Mouse (Mus musculus): ENCODE results near the gene Nr2f2. TPM values are rescaled to one million over a fixed set of nuclear protein-coding genes. Genes with fewer than 3 reads are reported as not detected.

The Nr2f2 gene
- polyA plus RNA-seq, 1 experiment from 2014 or later, result 37.5 TPM

DNA sequence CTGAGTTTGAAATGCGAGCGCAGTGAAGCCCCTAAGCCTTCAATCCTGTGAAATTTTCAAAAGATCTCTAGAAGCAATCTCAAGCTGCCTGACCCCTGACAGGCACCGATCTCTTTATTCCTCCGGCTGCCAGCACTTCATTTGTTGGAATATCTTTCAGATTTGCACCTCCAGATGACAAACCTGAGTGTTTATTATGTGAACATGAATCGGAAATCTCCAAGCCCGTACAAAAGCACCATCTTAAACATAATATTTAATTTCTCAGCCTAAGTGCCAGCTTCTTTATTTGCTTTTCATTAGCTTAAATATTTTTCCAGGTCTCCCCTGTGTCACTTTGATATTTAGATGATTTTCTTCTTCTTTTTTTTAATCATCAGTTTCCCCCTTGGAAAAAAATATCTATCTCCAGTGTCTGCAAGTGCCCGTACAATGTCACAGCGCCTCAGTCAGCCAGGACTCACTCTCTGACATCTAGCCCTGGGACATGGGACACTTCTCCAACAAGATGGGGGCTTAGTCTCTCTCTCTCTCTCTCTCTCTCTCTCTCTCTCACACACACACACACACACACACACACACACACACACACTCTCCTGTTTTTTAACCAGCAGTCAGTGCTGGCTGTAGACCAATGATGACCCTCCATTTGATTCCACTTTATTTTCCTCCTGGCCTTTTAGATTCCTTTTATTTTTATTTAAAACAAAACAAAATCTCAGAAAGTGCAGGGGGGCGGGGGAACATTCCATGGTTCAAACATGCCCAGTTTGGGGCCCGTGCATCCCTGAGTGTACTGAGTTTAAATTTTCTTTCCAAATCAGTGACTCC lies 38.1 kb downstream of the Nr2f2 start:
- CTCF ChIA-PET, result no interaction called here
- no peaks in the 10 kb centered on the region for H3K27me3 ChIP-seq
- in situ Hi-C loops (cut with MboI; ENCODE audit: low pct_unique_long_range_greater_than_20kb), result no loop called here
- no peak for TF ChIP-seq CTCF (IDR thresholded peaks at IDR 0.05)
- DNase-seq (ENCODE audit: low read depth, low spot score), result no peak
- ATAC-seq, result no peak
- POLR2A ChIA-PET, result no interaction called here

GRCm38 (mm10) chr7:70327191-70327590 lies 39.3 kb downstream of the Nr2f2 start:
- DNase-seq (ENCODE audit: low read depth, low spot score), result no peak
- in situ Hi-C loops (cut with MboI; ENCODE audit: low pct_unique_long_range_greater_than_20kb), result no loop called here
- ATAC-seq, result no peak
- no peak for TF ChIP-seq CTCF (IDR thresholded peaks at IDR 0.05)
- H3K27me3 ChIP-seq, result no peaks in the 10 kb centered on the region
- ChIA-PET CTCF (interaction anchor here (1.5 kb wide), 1 partner anchor 12 kb away, joined by 3 read pairs; no protein-coding TSS in a partner anchor), POLR2A (no interaction called here)

- no peaks in the 10 kb centered on the region for H3K27me3 ChIP-seq
- DNase-seq (ENCODE audit: low read depth, low spot score) (no peak), ATAC-seq (no peak)
- POLR2A ChIA-PET, result no interaction called here
- CTCF ChIA-PET, result interaction anchor here (1.5 kb wide), 1 partner anchor 12 kb away, joined by 3 read pairs; no protein-coding TSS in a partner anchor
- in situ Hi-C loops (cut with MboI; ENCODE audit: low pct_unique_long_range_greater_than_20kb), result no loop called here
- TF ChIP-seq CTCF (IDR thresholded peaks at IDR 0.05), result no peak
These were observed 40.1 kb downstream of the Nr2f2 start for GRCm38 (mm10) chr7:70326176-70327035.

DNA sequence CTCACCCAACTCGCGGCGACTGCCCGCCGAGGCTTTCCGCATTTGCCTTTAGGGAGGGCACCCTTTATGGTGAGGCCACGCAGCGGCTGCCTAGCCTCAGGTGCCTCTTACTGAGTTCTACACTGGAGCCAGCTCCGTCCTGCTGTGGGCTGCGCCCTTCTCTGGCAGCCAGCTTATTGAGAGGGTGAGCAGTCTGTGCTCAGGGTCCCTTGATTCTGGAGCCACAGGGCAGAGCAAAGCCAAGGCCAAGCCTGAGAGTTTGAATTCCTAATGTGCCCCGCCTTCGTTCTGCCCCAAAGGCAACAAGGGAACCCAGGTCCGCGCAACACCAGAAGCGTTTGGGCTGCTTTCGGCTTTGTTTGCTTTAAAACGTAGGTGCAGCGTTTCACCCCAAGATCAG lies 41.2 kb downstream of the Nr2f2 start:
- no peak for ATAC-seq

DNA sequence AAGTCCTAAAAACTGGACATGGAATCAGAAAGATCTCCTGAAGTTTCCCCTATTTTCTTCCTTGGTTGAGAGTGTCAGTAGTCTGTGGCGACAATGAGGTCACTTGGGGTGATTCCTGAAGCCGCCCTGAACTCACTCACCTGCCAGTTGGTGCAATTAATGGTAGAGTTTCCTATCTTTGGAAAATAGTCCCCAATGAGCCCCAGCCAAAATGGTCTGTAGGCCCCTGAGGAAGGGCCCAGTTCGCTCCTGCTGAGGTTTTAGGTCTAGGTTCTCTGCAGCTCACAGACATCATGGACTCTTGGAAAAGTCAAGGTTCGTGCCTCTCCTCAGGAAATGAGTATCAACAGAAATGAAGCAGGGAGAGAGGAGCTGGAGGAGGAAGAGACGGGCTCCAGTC lies 42.0 kb downstream of the Nr2f2 start:
- no peaks in the 10 kb centered on the region for H3K27me3 ChIP-seq
- ATAC-seq (no peak), DNase-seq (ENCODE audit: low read depth, low spot score) (no peak)
- POLR2A ChIA-PET, result no interaction called here
- CTCF ChIA-PET, result no interaction called here
- no peak for TF ChIP-seq CTCF (IDR thresholded peaks at IDR 0.05)
- in situ Hi-C loops (cut with MboI; ENCODE audit: low pct_unique_long_range_greater_than_20kb), result no loop called here

More for the DNA sequence above, 41.2 kb downstream of the Nr2f2 start:
- in situ Hi-C loops (cut with MboI; ENCODE audit: low pct_unique_long_range_greater_than_20kb), result no loop called here
- CTCF ChIA-PET, result no interaction called here
- POLR2A ChIA-PET, result no interaction called here
- DNase-seq (ENCODE audit: low read depth, low spot score), result no peak
- TF ChIP-seq CTCF (IDR thresholded peaks at IDR 0.05), result no peak
- H3K27me3 ChIP-seq, result no peaks in the 10 kb centered on the region

DNA sequence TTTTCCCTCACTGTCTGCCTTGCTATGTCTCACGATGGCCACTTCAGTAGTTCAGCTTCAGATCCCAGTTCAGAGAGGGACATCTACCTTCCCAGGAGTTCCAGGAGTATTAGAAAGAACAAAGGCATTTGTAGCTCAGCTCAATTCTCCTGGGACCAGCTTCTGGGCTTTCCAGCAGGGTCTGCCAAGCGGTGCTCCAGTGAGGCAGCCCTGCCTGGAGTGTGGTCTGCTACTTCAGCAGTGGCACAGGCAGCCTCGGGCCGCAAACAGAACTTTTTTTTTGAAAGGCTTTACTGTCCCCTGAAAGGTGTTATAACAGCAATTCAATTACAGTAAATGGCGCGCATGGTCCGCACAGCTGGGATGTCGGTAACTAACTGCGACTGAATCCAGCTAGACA lies 42.5 kb downstream of the Nr2f2 start:
- CTCF ChIA-PET, result no interaction called here
- ATAC-seq (no peak), DNase-seq (ENCODE audit: low read depth, low spot score) (no peak)
- POLR2A ChIA-PET, result no interaction called here
- in situ Hi-C loops (cut with MboI; ENCODE audit: low pct_unique_long_range_greater_than_20kb), result no loop called here
- no peaks in the 10 kb centered on the region for H3K27me3 ChIP-seq
- TF ChIP-seq CTCF (IDR thresholded peaks at IDR 0.05), result no peak

DNA sequence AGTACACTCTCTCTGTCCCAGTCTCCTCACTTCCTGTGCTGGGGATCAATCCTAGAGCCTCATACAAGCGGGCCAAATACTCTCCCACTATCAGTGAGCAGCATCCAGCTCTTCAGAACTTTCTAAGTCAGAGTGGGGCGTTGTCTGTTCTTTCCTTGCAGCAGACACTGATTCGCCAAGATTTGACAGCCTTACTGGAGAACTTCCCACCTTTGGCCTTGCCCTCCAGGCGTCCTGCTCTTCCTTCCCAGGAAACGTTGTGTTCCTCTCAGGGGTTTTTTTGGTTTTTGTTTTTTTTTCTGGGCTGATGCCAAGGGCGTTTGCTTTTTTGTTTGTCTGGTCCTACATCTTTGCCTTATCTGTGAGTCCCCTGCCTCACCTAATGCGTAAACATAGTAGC lies 60.8 kb downstream of the Nr2f2 start:
- no peak for TF ChIP-seq CTCF (IDR thresholded peaks at IDR 0.05)
- ATAC-seq, result no peak
- ChIA-PET POLR2A (interaction anchor here (0.6 kb wide), 1 partner anchor 152 kb away, joined by 7 read pairs; no protein-coding TSS in a partner anchor), CTCF (interaction anchor here (1.8 kb wide), 1 partner anchor 13 kb away, joined by 4 read pairs; no protein-coding TSS in a partner anchor)
- in situ Hi-C loops (cut with MboI; ENCODE audit: low pct_unique_long_range_greater_than_20kb), result no loop called here
- DNase-seq (ENCODE audit: low read depth, low spot score), result no peak
- H3K27me3 ChIP-seq, result no peaks in the 10 kb centered on the region

DNA sequence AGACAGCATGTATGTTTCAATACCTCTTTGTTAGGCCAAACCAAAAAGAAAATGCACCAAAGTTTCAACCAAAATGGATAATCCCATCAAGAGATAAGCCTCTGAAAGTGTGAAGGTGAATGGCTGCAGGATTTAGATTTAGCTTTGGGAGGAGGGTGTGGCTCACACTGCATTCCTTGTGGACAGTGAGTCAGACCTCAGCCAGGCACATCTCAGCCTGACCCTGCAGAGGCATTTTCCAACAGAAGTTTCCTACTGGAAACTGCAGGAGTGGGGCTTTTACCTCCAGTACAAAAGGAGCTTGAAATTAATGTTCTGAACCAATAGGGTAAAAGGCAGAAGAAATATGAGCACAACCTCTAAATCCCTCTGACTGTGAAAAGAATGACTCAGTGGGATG lies 62.1 kb downstream of the Nr2f2 start:
- in situ Hi-C loops (cut with MboI; ENCODE audit: low pct_unique_long_range_greater_than_20kb), result no loop called here
- H3K27me3 ChIP-seq, result no peaks in the 10 kb centered on the region
- ChIA-PET POLR2A (no interaction called here), CTCF (interaction anchor here (1.8 kb wide), 1 partner anchor 14 kb away, joined by 4 read pairs; no protein-coding TSS in a partner anchor)
- ATAC-seq, result peak; percentile 99
- TF ChIP-seq CTCF (IDR thresholded peaks at IDR 0.05), result no peak
- peak; percentile 56 for DNase-seq (ENCODE audit: low read depth, low spot score)

Data from Patski (cell line).